Mouse (Mus musculus): ENCODE measurements at regions not wholly inside any gene's neighbourhood (a gene's known extent, or its start where the extent isn't known, plus 50 kb on each side); places are given as distances from the start of the nearest gene placed in this dataset.
A peak's percentile ranks its signal among the peaks of the same experiment; 100 is the strongest.

GRCm38 (mm10) chr5:112122581-112122980, 129.7 kb downstream of the Cryba4 start:
- no peak for TF ChIP-seq CTCF (IDR thresholded peaks at IDR 0.05; ENCODE audit: insufficient read depth, low read depth, low read length)
- TF ChIP-seq POLR2A (IDR thresholded peaks at IDR 0.05; ENCODE audit: insufficient read depth, low read depth, low read length), result no peak
- no peaks in the 10 kb centered on the region for H3K4me1 ChIP-seq (ENCODE audit: control insufficient read depth, insufficient read depth, low read length)
- H3K27ac ChIP-seq (ENCODE audit: insufficient read depth, low read depth, low read length), result no peak overlapping the region
- WGBS, result 38% methylated on average over 5 of the region's 5 CpGs
- H3K4me3 ChIP-seq (ENCODE audit: insufficient read depth, low read depth, low read length), result no peak overlapping the region

- Histone ChIP-seq H3K4me1 (ENCODE audit: control insufficient read depth, insufficient read depth, low read length) (no peaks in the 10 kb centered on the region), H3K4me3 (ENCODE audit: insufficient read depth, low read depth, low read length) (no peak overlapping the region), H3K27ac (ENCODE audit: insufficient read depth, low read depth, low read length) (no peak overlapping the region)
- 89% methylated on average over 4 of the region's 4 CpGs for WGBS
- TF ChIP-seq POLR2A (IDR thresholded peaks at IDR 0.05; ENCODE audit: insufficient read depth, low read depth, low read length) (no peak), CTCF (IDR thresholded peaks at IDR 0.05; ENCODE audit: insufficient read depth, low read depth, low read length) (no peak)
Observed at GRCm38 (mm10) chr5:112127171-112127570, 125.1 kb downstream of the Cryba4 start.

GRCm38 (mm10) chr5:112132746-112133145, 119.6 kb downstream of the Cryba4 start:
- H3K4me3 ChIP-seq (ENCODE audit: insufficient read depth, low read depth, low read length), result no peak overlapping the region
- TF ChIP-seq POLR2A (IDR thresholded peaks at IDR 0.05; ENCODE audit: insufficient read depth, low read depth, low read length) (no peak), CTCF (IDR thresholded peaks at IDR 0.05; ENCODE audit: insufficient read depth, low read depth, low read length) (no peak)
- H3K27ac ChIP-seq (ENCODE audit: insufficient read depth, low read depth, low read length), result no peak overlapping the region
- 97% methylated on average over 1 of the region's 1 CpGs for WGBS
- peaks cover 6% of the 10 kb centered on the region for H3K4me1 ChIP-seq (ENCODE audit: control insufficient read depth, insufficient read depth, low read length)

- H3K27ac ChIP-seq (ENCODE audit: insufficient read depth, low read depth, low read length), result no peak overlapping the region
- H3K4me3 ChIP-seq (ENCODE audit: insufficient read depth, low read depth, low read length), result no peak overlapping the region
- H3K4me1 ChIP-seq (ENCODE audit: control insufficient read depth, insufficient read depth, low read length), result peaks cover 6% of the 10 kb centered on the region
- 60% methylated on average over 21 of the region's 21 CpGs for WGBS
- TF ChIP-seq POLR2A (IDR thresholded peaks at IDR 0.05; ENCODE audit: insufficient read depth, low read depth, low read length), result no peak
- TF ChIP-seq CTCF (IDR thresholded peaks at IDR 0.05; ENCODE audit: insufficient read depth, low read depth, low read length), result no peak
Observed at GRCm38 (mm10) chr5:112133688-112134573, 118.4 kb downstream of the Cryba4 start.

- TF ChIP-seq CTCF (IDR thresholded peaks at IDR 0.05; ENCODE audit: insufficient read depth, low read depth, low read length), result no peak
- TF ChIP-seq POLR2A (IDR thresholded peaks at IDR 0.05; ENCODE audit: insufficient read depth, low read depth, low read length), result no peak
- Histone ChIP-seq H3K27ac (ENCODE audit: insufficient read depth, low read depth, low read length) (no peak overlapping the region), H3K4me1 (ENCODE audit: control insufficient read depth, insufficient read depth, low read length) (peaks cover 8% of the 10 kb centered on the region), H3K4me3 (ENCODE audit: insufficient read depth, low read depth, low read length) (no peak overlapping the region)
- WGBS, result 47% methylated on average over 14 of the region's 14 CpGs
Observed at GRCm38 (mm10) chr5:112136646-112137045, 115.7 kb downstream of the Cryba4 start.

GRCm38 (mm10) chr5:112138246-112138645, 114.1 kb downstream of the Cryba4 start:
- TF ChIP-seq POLR2A (IDR thresholded peaks at IDR 0.05; ENCODE audit: insufficient read depth, low read depth, low read length), result no peak
- no peak for TF ChIP-seq CTCF (IDR thresholded peaks at IDR 0.05; ENCODE audit: insufficient read depth, low read depth, low read length)
- Histone ChIP-seq H3K4me3 (ENCODE audit: insufficient read depth, low read depth, low read length) (no peak overlapping the region), H3K27ac (ENCODE audit: insufficient read depth, low read depth, low read length) (no peak overlapping the region), H3K4me1 (ENCODE audit: control insufficient read depth, insufficient read depth, low read length) (peaks cover 13% of the 10 kb centered on the region)
- WGBS, result 90% methylated on average over 3 of the region's 3 CpGs

- H3K4me3 ChIP-seq (ENCODE audit: insufficient read depth, low read depth, low read length), result no peak overlapping the region
- peaks cover 8% of the 10 kb centered on the region for H3K4me1 ChIP-seq (ENCODE audit: control insufficient read depth, insufficient read depth, low read length)
- 25% methylated on average over 3 of the region's 3 CpGs for WGBS
- TF ChIP-seq CTCF (IDR thresholded peaks at IDR 0.05; ENCODE audit: insufficient read depth, low read depth, low read length), result no peak
- TF ChIP-seq POLR2A (IDR thresholded peaks at IDR 0.05; ENCODE audit: insufficient read depth, low read depth, low read length), result no peak
- H3K27ac ChIP-seq (ENCODE audit: insufficient read depth, low read depth, low read length), result no peak overlapping the region
Observed at GRCm38 (mm10) chr5:112142731-112143130, 109.6 kb downstream of the Cryba4 start.

- TF ChIP-seq POLR2A (IDR thresholded peaks at IDR 0.05; ENCODE audit: insufficient read depth, low read depth, low read length) (no peak), CTCF (IDR thresholded peaks at IDR 0.05; ENCODE audit: insufficient read depth, low read depth, low read length) (no peak)
- WGBS, result 92% methylated on average over 16 of the region's 16 CpGs
- no peak overlapping the region for H3K4me3 ChIP-seq (ENCODE audit: insufficient read depth, low read depth, low read length)
- H3K27ac ChIP-seq (ENCODE audit: insufficient read depth, low read depth, low read length), result no peak overlapping the region
- peaks cover 8% of the 10 kb centered on the region for H3K4me1 ChIP-seq (ENCODE audit: control insufficient read depth, insufficient read depth, low read length)
Observed at GRCm38 (mm10) chr5:112143993-112144621, 108.2 kb downstream of the Cryba4 start.

- H3K4me1 ChIP-seq (ENCODE audit: control insufficient read depth, insufficient read depth, low read length), result peaks cover 4% of the 10 kb centered on the region
- no peak overlapping the region for H3K27ac ChIP-seq (ENCODE audit: insufficient read depth, low read depth, low read length)
- TF ChIP-seq CTCF (IDR thresholded peaks at IDR 0.05; ENCODE audit: insufficient read depth, low read depth, low read length) (peak; percentile 90), POLR2A (IDR thresholded peaks at IDR 0.05; ENCODE audit: insufficient read depth, low read depth, low read length) (no peak)
- WGBS, result 1% methylated on average over 39 of the region's 39 CpGs
- peak overlapping the region; percentile 34 for H3K4me3 ChIP-seq (ENCODE audit: insufficient read depth, low read depth, low read length)
Observed at GRCm38 (mm10) chr5:112153675-112154085, 98.6 kb downstream of the Cryba4 start.
